Mouse (Mus musculus) CH12.LX (cell line): ENCODE measurements around the gene Caln1. TPM values are rescaled to one million over a fixed set of nuclear protein-coding genes. Genes with fewer than 3 reads are reported as not detected.

ENCODE experiments used
- DNase-seq: peaks from one replicate; pipeline ENCODE4 v3.0.0-alpha.2; 2013; ENCODE audit errors: extremely low read depth
- H3K27ac ChIP-seq: 2 replicates; pipeline ENCODE4 v1.5.1; 2012; ENCODE audit warnings: low read depth, mild to moderate bottlenecking, control low read depth, moderate library complexity; ENCODE audit not compliant: insufficient read depth
- H3K27me3 ChIP-seq: replicated peaks from 2 replicates; pipeline ENCODE3; 2012; ENCODE audit warnings: inconsistent platforms
- H3K36me3 ChIP-seq, 2 experiments: replicated peaks in 1 of 2; 2 replicates each; pipeline versions ENCODE3 to v1.6.1; 2012; ENCODE audit warnings: inconsistent platforms in 1 of 2, low read length in 1 of 2, mild to moderate bottlenecking in 1 of 2, mixed read lengths in 1 of 2, moderate library complexity in 1 of 2; ENCODE audit not compliant: control insufficient read depth in 1 of 2, insufficient read depth in 1 of 2
- H3K4me1 ChIP-seq, 2 experiments: 2 replicates each; pipeline ENCODE4 v1.6.1; 2012; ENCODE audit warnings: inconsistent platforms in 1 of 2, moderate library complexity in 1 of 2; ENCODE audit not compliant: insufficient read depth in 2 of 2, control insufficient read depth in 1 of 2
- H3K4me2 ChIP-seq: 2 replicates; pipeline ENCODE4 v1.6.1; 2012; ENCODE audit warnings: low read depth, mild to moderate bottlenecking, control low read depth; ENCODE audit not compliant: poor library complexity, insufficient read depth, severe bottlenecking
- H3K4me3 ChIP-seq, 3 experiments: fragments of 150-350 bp in 1 of 3; sonication (generic) in 1 of 3; replicated peaks in 1 of 3; 2 replicates each; pipeline versions ENCODE3 to v1.5.1; 2011 to 2012; ENCODE audit warnings: low read depth in 2 of 3, low read length in 2 of 3, mild to moderate bottlenecking in 2 of 3, moderate library complexity in 2 of 3, control low read depth in 1 of 3, improper control_type of control experiment in 1 of 3, inconsistent platforms in 1 of 3, mixed read lengths in 1 of 3; ENCODE audit not compliant: poor library complexity in 1 of 3
- H3K79me2 ChIP-seq: replicated peaks from 2 replicates; pipeline ENCODE4 v1.6.1; 2012; ENCODE audit warnings: mild to moderate bottlenecking, moderate library complexity; ENCODE audit not compliant: control insufficient read depth, poor library complexity, insufficient read depth, severe bottlenecking; ENCODE audit errors: extremely low read depth
- H3K9ac ChIP-seq: 2 replicates; pipeline ENCODE4 v1.6.1; 2012; ENCODE audit warnings: low read depth, mild to moderate bottlenecking, control low read depth, moderate library complexity; ENCODE audit not compliant: insufficient read depth
- H3K9me3 ChIP-seq: replicated peaks from 2 replicates; pipeline ENCODE3; 2012; ENCODE audit warnings: low read length, inconsistent platforms, mixed read lengths
- BHLHE40 ChIP-seq: IDR thresholded peaks from 2 replicates; pipeline ENCODE4 v1.6.1; 2011; ENCODE audit warnings: mild to moderate bottlenecking, low read depth, low read length, improper control_type of control experiment
- CHD1 ChIP-seq: IDR thresholded peaks from 2 replicates; pipeline ENCODE4 v1.6.1; 2012; ENCODE audit warnings: low read depth, low read length, improper control_type of control experiment, inconsistent platforms
- CHD2 ChIP-seq: IDR thresholded peaks from 2 replicates; pipeline ENCODE4 v1.6.1; 2011; ENCODE audit warnings: low read length, improper control_type of control experiment
- CTCF ChIP-seq, 2 experiments: IDR thresholded peaks in 1 of 2; conservative IDR thresholded peaks in 1 of 2; 2 replicates each; pipeline ENCODE4 v1.5.1; 2011 to 2012; ENCODE audit warnings: low read depth in 2 of 2, low read length in 2 of 2, improper control_type of control experiment in 1 of 2, inconsistent platforms in 1 of 2, mild to moderate bottlenecking in 1 of 2, moderate library complexity in 1 of 2
- ELF1 ChIP-seq: IDR thresholded peaks from 2 replicates; pipeline ENCODE4 v1.6.1; 2014; ENCODE audit warnings: low read depth, mild to moderate bottlenecking, inconsistent platforms, low read length, improper control_type of control experiment
- EP300 ChIP-seq: IDR thresholded peaks from 2 replicates; pipeline ENCODE4 v1.6.1; 2011; ENCODE audit warnings: low read length, improper control_type of control experiment
- GABPA ChIP-seq: IDR thresholded peaks from 2 replicates; pipeline ENCODE4 v1.6.1; 2012; ENCODE audit warnings: low read depth, low read length, improper control_type of control experiment, inconsistent platforms; ENCODE audit not compliant: insufficient replicate concordance
- IRF4 ChIP-seq: IDR thresholded peaks from 2 replicates; pipeline ENCODE4 v1.6.1; 2014; ENCODE audit warnings: low read depth, mild to moderate bottlenecking, inconsistent platforms, low read length, improper control_type of control experiment
- JUND ChIP-seq: conservative IDR thresholded peaks from 2 replicates; pipeline ENCODE4 v1.6.1; 2011; ENCODE audit warnings: low read depth, low read length, improper control_type of control experiment
- MAX ChIP-seq: IDR thresholded peaks from 2 replicates; pipeline ENCODE4 v1.6.1; 2011; ENCODE audit warnings: low read length, improper control_type of control experiment
- MAZ ChIP-seq: IDR thresholded peaks from 2 replicates; pipeline ENCODE4 v1.6.1; 2012; ENCODE audit warnings: low read depth, mild to moderate bottlenecking, inconsistent platforms, low read length, improper control_type of control experiment, moderate library complexity
- MEF2A ChIP-seq: IDR thresholded peaks from 2 replicates; pipeline ENCODE4 v1.6.1; 2014; ENCODE audit warnings: low read depth, mild to moderate bottlenecking, inconsistent platforms, low read length, improper control_type of control experiment, borderline replicate concordance
- NRF1 ChIP-seq: IDR thresholded peaks from 2 replicates; pipeline ENCODE4 v1.6.1; 2014; ENCODE audit warnings: low read depth, mild to moderate bottlenecking, inconsistent platforms, low read length, improper control_type of control experiment, moderate library complexity
- POLR2A ChIP-seq: IDR thresholded peaks from 2 replicates; pipeline ENCODE4 v1.6.1; 2011; ENCODE audit warnings: low read depth, mild to moderate bottlenecking, improper control_type of control experiment, low read length
- POLR2AphosphoS2 ChIP-seq: IDR thresholded peaks from 2 replicates; pipeline ENCODE4 v1.6.1; 2011; ENCODE audit warnings: low read depth, low read length, improper control_type of control experiment
- RAD21 ChIP-seq: IDR thresholded peaks from 2 replicates; pipeline ENCODE4 v1.6.1; 2011; ENCODE audit warnings: low read depth, mild to moderate bottlenecking, low read length, improper control_type of control experiment, moderate library complexity
- SIN3A ChIP-seq: IDR thresholded peaks from 2 replicates; pipeline ENCODE4 v1.6.1; 2012; ENCODE audit warnings: low read length, improper control_type of control experiment, inconsistent platforms
- TBP ChIP-seq: conservative IDR thresholded peaks from 2 replicates; pipeline ENCODE4 v1.6.1; 2011; ENCODE audit warnings: low read depth, low read length, improper control_type of control experiment
- TCF12 ChIP-seq: IDR thresholded peaks from 2 replicates; pipeline ENCODE4 v1.6.1; 2014; ENCODE audit warnings: low read depth, mild to moderate bottlenecking, inconsistent platforms, low read length, improper control_type of control experiment
- UBTF ChIP-seq: IDR thresholded peaks from 2 replicates; pipeline ENCODE4 v1.6.1; 2012; ENCODE audit warnings: low read depth, mild to moderate bottlenecking, inconsistent platforms, low read length, improper control_type of control experiment, moderate library complexity
- USF2 ChIP-seq: conservative IDR thresholded peaks from 2 replicates; pipeline ENCODE4 v1.6.1; 2011; ENCODE audit warnings: low read depth, low read length, improper control_type of control experiment
- ZC3H11A ChIP-seq: IDR thresholded peaks from 2 replicates; pipeline ENCODE4 v1.6.1; 2012; ENCODE audit warnings: low read depth, mild to moderate bottlenecking, inconsistent platforms, low read length, improper control_type of control experiment
- ZKSCAN1 ChIP-seq: IDR thresholded peaks from 2 replicates; pipeline ENCODE4 v1.6.1; 2012; ENCODE audit warnings: low read depth, inconsistent platforms, low read length, improper control_type of control experiment, borderline replicate concordance
- ZMIZ1 ChIP-seq: IDR thresholded peaks from 2 replicates; pipeline ENCODE4 v1.6.1; 2012; ENCODE audit warnings: low read depth, mild to moderate bottlenecking, inconsistent platforms, low read length, improper control_type of control experiment
- dilution Hi-C: fragments of 300-500 bp; cut with MboI; formaldehyde crosslinking; loops from 2 replicates; pipeline ENCODE4 v1.14.3; 2020; ENCODE audit warnings: low sequenced_read_pairs; ENCODE audit not compliant: extremely low pct_unique_long_range_greater_than_20kb, extremely low pct_ligation_motif_present
- in situ Hi-C: fragments of 300-500 bp; cut with MboI; formaldehyde crosslinking; loops from 3 replicates; pipeline ENCODE4 v1.14.3; 2019; ENCODE audit warnings: low sequenced_read_pairs, low pct_ligation_motif_present, low pct_unique_long_range_greater_than_20kb, mixed read lengths
- polyA plus RNA-seq: library from polyadenylated mRNA; unstranded; fragments of >175 nt; gene quantifications from 2 replicates; pipeline ENCODE4 v1.2.1, GENCODE M21; 2012; ENCODE audit warnings: low read depth; ENCODE audit not compliant: insufficient read length
- total RNA-seq, 2 experiments: library from RNA; depleted of rRNA; stranded (reverse); fragments of 300-350 nt in 1 of 2; fragments of >200 nt in 1 of 2; gene quantifications; 2 replicates each; pipeline ENCODE4 v1.2.3; 2012 to 2014

Caln1 gene
- total and polyA plus RNA-seq, 3 experiments: under 0.01 TPM; not detected in 2

DNA sequence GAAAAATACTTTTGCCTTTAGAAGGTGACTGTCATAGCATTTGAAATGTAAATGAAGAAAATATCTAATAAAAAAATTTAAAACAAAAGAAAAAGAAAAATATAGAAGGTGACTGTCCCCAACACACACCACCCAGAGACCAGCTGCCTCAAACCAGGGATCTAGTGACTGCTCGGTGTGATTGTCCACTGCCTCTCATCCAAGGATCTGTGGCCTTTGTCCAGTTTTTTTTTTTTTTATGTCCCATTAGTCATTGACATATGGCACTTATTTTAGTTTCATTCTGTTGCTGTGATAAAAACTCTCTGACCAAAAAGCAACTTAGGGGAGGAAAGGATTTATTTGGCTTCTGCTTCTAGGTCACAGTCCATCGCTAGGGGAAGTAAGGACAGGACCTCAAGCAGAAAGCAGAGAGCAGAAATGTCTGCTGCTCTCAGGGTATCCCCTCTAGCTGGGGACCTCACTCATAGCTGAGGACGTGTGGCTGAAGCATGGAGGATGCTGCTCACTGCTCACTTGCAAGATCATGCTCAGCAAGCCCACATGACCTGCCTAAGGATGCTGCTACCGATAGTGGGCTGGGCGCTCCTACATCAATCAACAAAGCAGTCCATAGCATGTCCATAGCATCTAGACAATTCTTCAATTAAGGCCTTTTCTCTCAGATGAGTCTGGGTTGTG is 401.9 kb downstream of the Caln1 start:
- H3K9me3 ChIP-seq: peaks cover 45% of the 10 kb centered on the region
- in situ Hi-C loops (no loop called here), dilution Hi-C loops (no loop called here)
- H3K4me3 ChIP-seq: no peak overlapping the region
- no peak overlapping the region for H3K9ac ChIP-seq
- no peak for DNase-seq
- no peaks in the 10 kb centered on the region for H3K27me3 ChIP-seq
- no peaks in the 10 kb centered on the region for H3K79me2 ChIP-seq
- no peak overlapping the region for H3K4me2 ChIP-seq
- H3K27ac ChIP-seq: no peak overlapping the region
- H3K4me1 ChIP-seq: no peaks in the 10 kb centered on the region
- TF ChIP-seq POLR2AphosphoS2 (no peak), EP300 (no peak), POLR2A (no peak), TCF12 (no peak), ZC3H11A (no peak), TBP (no peak), ZKSCAN1 (no peak), MAZ (no peak), RAD21 (no peak), ELF1 (no peak), GABPA (no peak), BHLHE40 (no peak), CHD2 (no peak), MEF2A (no peak), UBTF (no peak)
- no peaks in the 10 kb centered on the region for H3K36me3 ChIP-seq

- dilution Hi-C loops (no loop called here), in situ Hi-C loops (no loop called here)
- Histone ChIP-seq H3K27me3 (no peaks in the 10 kb centered on the region), H3K9me3 (peaks cover 48% of the 10 kb centered on the region), H3K36me3 (no peaks in the 10 kb centered on the region), H3K9ac (no peak overlapping the region), H3K4me2 (no peak overlapping the region), H3K79me2 (no peaks in the 10 kb centered on the region), H3K4me1 (no peaks in the 10 kb centered on the region), H3K27ac (no peak overlapping the region), H3K4me3 (no peak overlapping the region)
- TF ChIP-seq MAZ (no peak), ELF1 (no peak), TCF12 (no peak), RAD21 (no peak), BHLHE40 (no peak), SIN3A (no peak), MAX (no peak), ZMIZ1 (no peak), USF2 (no peak), GABPA (no peak), CHD1 (no peak), IRF4 (no peak), ZC3H11A (no peak), NRF1 (no peak), CTCF (conservative IDR thresholded peaks at IDR 0.05 in 1 of 2, IDR thresholded peaks at IDR 0.05 in 1 of 2; ENCODE audit: low read depth in 2 of 2, low read length in 2 of 2) (no peak), EP300 (no peak), JUND (no peak)
- no peak for DNase-seq
Measured at GRCm38 (mm10) chr5:130772491-130772890, 403.2 kb downstream of the Caln1 start.
